Mouse (Mus musculus) CH12F3 (cell line): ENCODE results near the gene Pla2g2c.

Experiments
- in situ Hi-C: fragments of 300-500 bp; cut with MboI; formaldehyde crosslinking; loops from 2 replicates; pipeline ENCODE4 v1.14.3; 2020; ENCODE audit warnings: low sequenced_read_pairs

Pla2g2c gene

GRCm38 (mm10) chr4:138706620-138707019 is 18.0 kb upstream of the Pla2g2c start:
- in situ Hi-C loops, result loop anchor here (10.0 kb wide), 2 partner anchors 148 to 262 kb away; no protein-coding TSS in a partner anchor

GRCm38 (mm10) chr4:138708636-138709035 is 16.0 kb upstream of the Pla2g2c start:
- in situ Hi-C loops, result loop anchor here (10.0 kb wide), 2 partner anchors 146 to 264 kb away; no protein-coding TSS in a partner anchor

GRCm38 (mm10) chr4:138709246-138709645 is 15.3 kb upstream of the Pla2g2c start:
- in situ Hi-C loops, result loop anchor here (10.0 kb wide), 2 partner anchors 146 to 264 kb away; no protein-coding TSS in a partner anchor

GRCm38 (mm10) chr4:138709944-138710343 is 14.6 kb upstream of the Pla2g2c start:
- in situ Hi-C loops, result loop anchor here (10.0 kb wide), 2 partner anchors 145 to 265 kb away; no protein-coding TSS in a partner anchor

GRCm38 (mm10) chr4:138710633-138711032 is 14.0 kb upstream of the Pla2g2c start:
- in situ Hi-C loops, result no loop called here

- in situ Hi-C loops, result no loop called here
Measured at GRCm38 (mm10) chr4:138711051-138711820, 13.4 kb upstream of the Pla2g2c start.

GRCm38 (mm10) chr4:138712096-138712495 is 12.5 kb upstream of the Pla2g2c start:
- in situ Hi-C loops, result no loop called here

- in situ Hi-C loops, result no loop called here
Measured at GRCm38 (mm10) chr4:138712621-138713020, 12.0 kb upstream of the Pla2g2c start.

GRCm38 (mm10) chr4:138714186-138714585 is 10.4 kb upstream of the Pla2g2c start:
- in situ Hi-C loops, result no loop called here

- in situ Hi-C loops, result no loop called here
Measured at GRCm38 (mm10) chr4:138716697-138717096, 7.9 kb upstream of the Pla2g2c start.

GRCm38 (mm10) chr4:138718586-138719263 is 5.9 kb upstream of the Pla2g2c start:
- in situ Hi-C loops, result no loop called here

- in situ Hi-C loops, result no loop called here
Measured at GRCm38 (mm10) chr4:138719264-138719596, 5.4 kb upstream of the Pla2g2c start.

GRCm38 (mm10) chr4:138723493-138724281 is 905 bp upstream of the Pla2g2c start:
- in situ Hi-C loops, result no loop called here

GRCm38 (mm10) chr4:138725127-138725461 is 502 bp downstream of the Pla2g2c start:
- in situ Hi-C loops, result loop anchor here (25.0 kb wide), 1 partner anchor 287 kb away; no protein-coding TSS in a partner anchor

GRCm38 (mm10) chr4:138725751-138726150 is 1.2 kb downstream of the Pla2g2c start:
- in situ Hi-C loops, result loop anchor here (25.0 kb wide), 1 partner anchor 287 kb away; no protein-coding TSS in a partner anchor

GRCm38 (mm10) chr4:138729018-138729703 is 4.6 kb downstream of the Pla2g2c start:
- in situ Hi-C loops, result loop anchor here (25.0 kb wide), 1 partner anchor 283 kb away; no protein-coding TSS in a partner anchor

GRCm38 (mm10) chr4:138734105-138734504 is 9.5 kb downstream of the Pla2g2c start:
- in situ Hi-C loops, result loop anchor here (25.0 kb wide), 1 partner anchor 278 kb away; no protein-coding TSS in a partner anchor

- in situ Hi-C loops, result loop anchor here (25.0 kb wide), 1 partner anchor 277 kb away; no protein-coding TSS in a partner anchor
Measured at GRCm38 (mm10) chr4:138734863-138735262, 10.3 kb downstream of the Pla2g2c start.

GRCm38 (mm10) chr4:138737031-138737430 is 12.4 kb downstream of the Pla2g2c start, which contains the start of gene Ubxn10:
Gene Ubxn10, minus strand, starts transcription at chr4:138737167.
- in situ Hi-C loops, result loop anchor here (25.0 kb wide), 1 partner anchor 275 kb away; no protein-coding TSS in a partner anchor
